Mouse (Mus musculus): ENCODE measurements around the gene Hic1. TPM values are rescaled to one million over a fixed set of nuclear protein-coding genes. Genes with fewer than 3 reads are reported as not detected.

The Hic1 gene
- polyA plus RNA-seq, 1 experiment from 2014 or later = 3.6 TPM

GRCm38 (mm10) chr11:75157037-75157436 is 12.3 kb downstream of the Hic1 start:
- no peak for DNase-seq (ENCODE audit: low spot score)
- Histone ChIP-seq H3K36me3 (replicated peaks; ENCODE audit: control insufficient read depth, insufficient read depth, low read depth, low read length) (peaks cover 3% of the 10 kb centered on the region), H3K27me3 (ENCODE audit: control insufficient read depth, insufficient read depth, low read length) (no peaks in the 10 kb centered on the region), H3K9me3 (replicated peaks; ENCODE audit: control insufficient read depth, low read length) (no peaks in the 10 kb centered on the region), H3K4me1 (ENCODE audit: control insufficient read depth, insufficient read depth, low read length) (no peaks in the 10 kb centered on the region; the same call in 1 of the 2 replicates), H3K4me3 (ENCODE audit: low read depth, low read length) (no peak overlapping the region), H3K27ac (replicated peaks; ENCODE audit: low read depth, low read length) (no peak overlapping the region), H3K4me2 (ENCODE audit: low read depth, low read length) (no peak overlapping the region), H3K9ac (replicated peaks; ENCODE audit: low read length) (no peak overlapping the region)
- no peak for ATAC-seq (replicated peaks; ENCODE audit: insufficient number of reproducible peaks, low FRiP score, low TSS enrichment, low read depth)
- WGBS = 51% methylated on average over 4 of the region's 4 CpGs

GRCm38 (mm10) chr11:75156416-75156815 is 12.9 kb downstream of the Hic1 start:
- ATAC-seq (replicated peaks; ENCODE audit: insufficient number of reproducible peaks, low FRiP score, low TSS enrichment, low read depth) = no peak
- peaks cover 3% of the 10 kb centered on the region for H3K36me3 ChIP-seq (replicated peaks; ENCODE audit: control insufficient read depth, insufficient read depth, low read depth, low read length)
- H3K9ac ChIP-seq (replicated peaks; ENCODE audit: low read length) = no peak overlapping the region; the same call in 1 of the 2 replicates

GRCm38 (mm10) chr11:75155985-75156384 is 13.3 kb downstream of the Hic1 start:
- ATAC-seq (replicated peaks; ENCODE audit: insufficient number of reproducible peaks, low FRiP score, low TSS enrichment, low read depth) = no peak
- Histone ChIP-seq H3K4me3 (ENCODE audit: low read depth, low read length) (no peak overlapping the region), H3K9me3 (replicated peaks; ENCODE audit: control insufficient read depth, low read length) (no peaks in the 10 kb centered on the region), H3K27me3 (ENCODE audit: control insufficient read depth, insufficient read depth, low read length) (no peaks in the 10 kb centered on the region), H3K9ac (replicated peaks; ENCODE audit: low read length) (no peak overlapping the region; the same call in 1 of the 2 replicates), H3K27ac (replicated peaks; ENCODE audit: low read depth, low read length) (no peak overlapping the region), H3K4me1 (ENCODE audit: control insufficient read depth, insufficient read depth, low read length) (no peaks in the 10 kb centered on the region; the same call in 1 of the 2 replicates), H3K4me2 (ENCODE audit: low read depth, low read length) (no peak overlapping the region), H3K36me3 (replicated peaks; ENCODE audit: control insufficient read depth, insufficient read depth, low read depth, low read length) (peaks cover 3% of the 10 kb centered on the region)
- no peak for DNase-seq (ENCODE audit: low spot score)
- WGBS = 59% methylated on average over 6 of the region's 6 CpGs

More at GRCm38 (mm10) chr11:75156416-75156815, 12.9 kb downstream of the Hic1 start:
- Histone ChIP-seq H3K4me1 (ENCODE audit: control insufficient read depth, insufficient read depth, low read length) (no peaks in the 10 kb centered on the region; the same call in 1 of the 2 replicates), H3K4me2 (ENCODE audit: low read depth, low read length) (no peak overlapping the region), H3K27me3 (ENCODE audit: control insufficient read depth, insufficient read depth, low read length) (no peaks in the 10 kb centered on the region), H3K4me3 (ENCODE audit: low read depth, low read length) (no peak overlapping the region), H3K27ac (replicated peaks; ENCODE audit: low read depth, low read length) (no peak overlapping the region), H3K9me3 (replicated peaks; ENCODE audit: control insufficient read depth, low read length) (no peaks in the 10 kb centered on the region)
- WGBS = 51% methylated on average over 5 of the region's 5 CpGs
- DNase-seq (ENCODE audit: low spot score) = no peak

- no peak for ATAC-seq (replicated peaks; ENCODE audit: insufficient number of reproducible peaks, low FRiP score, low TSS enrichment, low read depth)
- Histone ChIP-seq H3K27ac (replicated peaks; ENCODE audit: low read depth, low read length) (no peak overlapping the region), H3K36me3 (replicated peaks; ENCODE audit: control insufficient read depth, insufficient read depth, low read depth, low read length) (no peaks in the 10 kb centered on the region), H3K9me3 (replicated peaks; ENCODE audit: control insufficient read depth, low read length) (no peaks in the 10 kb centered on the region), H3K27me3 (ENCODE audit: control insufficient read depth, insufficient read depth, low read length) (no peaks in the 10 kb centered on the region), H3K4me1 (ENCODE audit: control insufficient read depth, insufficient read depth, low read length) (no peaks in the 10 kb centered on the region; the same call in 1 of the 2 replicates), H3K4me2 (ENCODE audit: low read depth, low read length) (no peak overlapping the region), H3K9ac (replicated peaks; ENCODE audit: low read length) (no peak overlapping the region), H3K4me3 (ENCODE audit: low read depth, low read length) (no peak overlapping the region)
- DNase-seq (ENCODE audit: low spot score) = no peak
- 82% methylated on average over 6 of the region's 6 CpGs for WGBS
Measured at GRCm38 (mm10) chr11:75154053-75154585, 15.2 kb downstream of the Hic1 start.

GRCm38 (mm10) chr11:75152603-75153557 is 16.4 kb downstream of the Hic1 start:
- H3K9me3 ChIP-seq (replicated peaks; ENCODE audit: control insufficient read depth, low read length) = no peaks in the 10 kb centered on the region
- no peaks in the 10 kb centered on the region for H3K36me3 ChIP-seq (replicated peaks; ENCODE audit: control insufficient read depth, insufficient read depth, low read depth, low read length)
- ATAC-seq (replicated peaks; ENCODE audit: insufficient number of reproducible peaks, low FRiP score, low TSS enrichment, low read depth) = no peak
- no peak overlapping the region for H3K4me3 ChIP-seq (ENCODE audit: low read depth, low read length)
- 73% methylated on average over 18 of the region's 18 CpGs for WGBS
- no peaks in the 10 kb centered on the region for H3K27me3 ChIP-seq (ENCODE audit: control insufficient read depth, insufficient read depth, low read length)
- no peak overlapping the region for H3K27ac ChIP-seq (replicated peaks; ENCODE audit: low read depth, low read length)
- peaks cover 7% of the 10 kb centered on the region for H3K4me1 ChIP-seq (ENCODE audit: control insufficient read depth, insufficient read depth, low read length)
- H3K4me2 ChIP-seq (ENCODE audit: low read depth, low read length) = no peak overlapping the region
- H3K9ac ChIP-seq (replicated peaks; ENCODE audit: low read length) = 0 out of 2 replicates have a peak overlapping the region, but pooled peaks have one; percentile 18
- no peak for DNase-seq (ENCODE audit: low spot score)

- DNase-seq (ENCODE audit: low spot score) = no peak
- no peaks in the 10 kb centered on the region for H3K27me3 ChIP-seq (ENCODE audit: control insufficient read depth, insufficient read depth, low read length)
- no peak overlapping the region for H3K4me2 ChIP-seq (ENCODE audit: low read depth, low read length)
- no peak overlapping the region for H3K9ac ChIP-seq (replicated peaks; ENCODE audit: low read length)
- H3K4me1 ChIP-seq (ENCODE audit: control insufficient read depth, insufficient read depth, low read length) = peaks cover 16% of the 10 kb centered on the region
- no peaks in the 10 kb centered on the region for H3K9me3 ChIP-seq (replicated peaks; ENCODE audit: control insufficient read depth, low read length)
- H3K4me3 ChIP-seq (ENCODE audit: low read depth, low read length) = no peak overlapping the region
- H3K36me3 ChIP-seq (replicated peaks; ENCODE audit: control insufficient read depth, insufficient read depth, low read depth, low read length) = no peaks in the 10 kb centered on the region
- ATAC-seq (replicated peaks; ENCODE audit: insufficient number of reproducible peaks, low FRiP score, low TSS enrichment, low read depth) = no peak
- H3K27ac ChIP-seq (replicated peaks; ENCODE audit: low read depth, low read length) = no peak overlapping the region
- WGBS = 93% methylated on average over 1 of the region's 1 CpGs
Measured at GRCm38 (mm10) chr11:75150346-75150745, 19.0 kb downstream of the Hic1 start.

- Histone ChIP-seq H3K27ac (replicated peaks; ENCODE audit: low read depth, low read length) (peak overlapping the region; percentile 59), H3K4me2 (ENCODE audit: low read depth, low read length) (no peak overlapping the region; the same call in 1 of the 2 replicates), H3K4me3 (ENCODE audit: low read depth, low read length) (no peak overlapping the region), H3K9me3 (replicated peaks; ENCODE audit: control insufficient read depth, low read length) (no peaks in the 10 kb centered on the region), H3K9ac (replicated peaks; ENCODE audit: low read length) (no peak overlapping the region), H3K4me1 (ENCODE audit: control insufficient read depth, insufficient read depth, low read length) (peaks cover 16% of the 10 kb centered on the region), H3K27me3 (ENCODE audit: control insufficient read depth, insufficient read depth, low read length) (no peaks in the 10 kb centered on the region), H3K36me3 (replicated peaks; ENCODE audit: control insufficient read depth, insufficient read depth, low read depth, low read length) (no peaks in the 10 kb centered on the region; the same call in 1 of the 2 replicates)
- DNase-seq (ENCODE audit: low spot score) (no peak), ATAC-seq (replicated peaks; ENCODE audit: insufficient number of reproducible peaks, low FRiP score, low TSS enrichment, low read depth) (no peak)
- 80% methylated on average over 11 of the region's 11 CpGs for WGBS
Measured at GRCm38 (mm10) chr11:75148332-75149035, 20.8 kb downstream of the Hic1 start.

All from embryonic facial prominence, embryonic 11.5 days (tissue).